Mouse (Mus musculus): Measurements from ENCODE around the gene Tmem164. TPM values are rescaled to one million over a fixed set of nuclear protein-coding genes. Genes with fewer than 3 reads are reported as not detected.
"Not testable (repeated sequence)": the region's sequence is repeated elsewhere in the genome, so short reads cannot be mapped to it uniquely, and the experiment has no call there.

The Tmem164 gene
- 10 to 100 TPM; 52.2 to 69.6 TPM for total RNA-seq (2021)

DNA sequence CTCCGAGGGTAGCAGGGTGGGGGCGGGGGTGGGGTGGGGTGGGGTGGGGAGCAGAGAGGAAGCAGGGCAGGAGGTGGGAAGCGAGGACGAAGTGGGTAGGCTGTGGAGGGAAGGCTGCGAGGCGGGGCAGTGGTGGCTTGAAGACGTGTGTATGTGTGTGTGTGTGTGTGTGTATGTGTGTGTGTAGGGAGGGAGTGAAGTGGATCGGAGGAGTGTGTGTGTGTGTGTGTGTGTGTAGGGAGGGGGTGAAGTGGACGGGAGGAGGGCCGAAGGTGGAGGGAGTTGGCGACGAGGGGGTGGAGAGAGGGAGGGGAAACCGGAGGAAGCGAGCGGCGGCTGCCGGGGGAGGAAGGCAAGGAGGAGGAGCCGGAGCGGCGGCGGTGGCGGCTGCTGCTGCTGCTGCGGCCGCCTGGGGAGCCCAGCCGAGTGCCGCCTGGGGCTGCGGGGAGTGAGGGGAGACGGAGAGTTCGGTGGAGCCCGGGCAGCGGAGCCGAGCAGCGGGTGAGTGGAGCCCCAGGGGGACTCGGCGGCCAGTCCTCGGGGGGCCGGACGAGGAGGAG, at the start of gene Tmem164:
Gene Tmem164 (plus strand): TSS at position 351 of the 560 bp plus-strand sequence.
- peak; percentile 81 for DNase-seq

DNA sequence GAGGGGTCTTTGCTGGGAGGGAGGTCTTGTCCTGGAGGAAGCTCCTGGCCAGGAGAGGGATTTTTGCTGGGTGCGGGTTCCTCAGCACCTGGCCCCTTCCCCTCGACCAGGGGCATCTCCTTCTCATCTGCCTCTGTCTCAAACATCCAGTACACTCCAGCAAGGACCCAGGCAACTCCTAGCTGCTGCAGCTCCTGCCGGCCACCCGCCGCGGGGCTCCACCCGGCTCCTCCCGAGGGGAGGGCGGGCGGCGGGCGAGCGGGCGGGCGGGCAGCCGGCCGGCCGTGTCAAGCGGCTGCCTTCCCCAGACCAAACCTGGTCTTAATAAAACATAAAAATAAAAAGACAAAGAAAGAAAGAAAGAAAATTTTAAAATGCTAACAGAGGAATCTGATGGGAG, 48.2 kb upstream of the Tmem164 start:
- DNase-seq: not testable (repeated sequence)

DNA sequence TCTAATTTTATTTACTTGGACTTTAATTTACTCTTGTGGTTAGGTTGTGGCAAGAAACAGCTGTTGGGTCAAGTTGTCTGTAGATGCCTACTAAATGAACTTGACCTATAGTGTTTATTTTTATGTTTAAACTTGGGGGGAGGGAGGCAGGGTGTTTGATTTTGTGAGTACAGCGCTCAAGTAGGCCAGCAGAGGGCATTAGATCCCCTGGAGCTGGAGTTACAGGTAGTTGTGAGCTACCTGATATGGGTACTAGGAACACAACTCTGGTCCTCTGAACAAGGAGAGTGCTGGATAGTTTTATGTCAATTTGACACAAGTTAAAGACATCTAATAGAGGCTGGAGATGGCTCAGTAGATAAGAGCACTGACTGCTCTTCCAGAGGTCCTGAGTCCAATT, 34.0 kb upstream of the Tmem164 start:
- no peak for DNase-seq

DNA sequence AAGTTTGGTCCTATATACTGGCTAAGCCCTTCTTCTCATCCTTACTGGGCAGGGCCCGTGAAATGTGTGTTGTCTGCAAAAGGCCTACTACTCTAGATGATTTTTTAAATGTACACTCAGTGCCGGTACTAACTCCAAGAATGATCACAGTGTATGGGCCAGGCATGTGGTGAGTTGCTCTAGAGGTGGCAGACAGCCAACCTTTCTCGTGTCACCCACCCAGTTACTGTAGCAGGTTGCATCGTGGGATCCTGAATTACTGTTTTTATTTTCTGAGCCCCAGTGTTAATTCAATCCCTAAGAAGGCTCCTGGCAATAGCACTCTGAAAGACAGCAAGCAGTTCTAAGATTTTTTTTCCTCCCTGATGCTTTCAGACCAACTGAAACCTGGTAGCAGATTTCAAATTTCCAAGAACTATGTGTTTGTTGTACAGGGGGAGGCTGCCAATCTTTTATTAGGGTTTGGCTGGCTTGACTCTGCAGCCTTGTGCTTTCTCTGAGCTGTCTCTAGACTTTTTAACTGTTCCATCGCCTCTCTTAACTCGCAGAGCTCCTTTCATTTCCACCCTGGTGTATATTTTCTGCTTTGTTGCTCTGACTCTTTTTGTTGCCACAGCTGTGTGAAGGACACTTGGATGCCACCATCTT, 31.0 kb upstream of the Tmem164 start:
- DNase-seq: no peak

DNA sequence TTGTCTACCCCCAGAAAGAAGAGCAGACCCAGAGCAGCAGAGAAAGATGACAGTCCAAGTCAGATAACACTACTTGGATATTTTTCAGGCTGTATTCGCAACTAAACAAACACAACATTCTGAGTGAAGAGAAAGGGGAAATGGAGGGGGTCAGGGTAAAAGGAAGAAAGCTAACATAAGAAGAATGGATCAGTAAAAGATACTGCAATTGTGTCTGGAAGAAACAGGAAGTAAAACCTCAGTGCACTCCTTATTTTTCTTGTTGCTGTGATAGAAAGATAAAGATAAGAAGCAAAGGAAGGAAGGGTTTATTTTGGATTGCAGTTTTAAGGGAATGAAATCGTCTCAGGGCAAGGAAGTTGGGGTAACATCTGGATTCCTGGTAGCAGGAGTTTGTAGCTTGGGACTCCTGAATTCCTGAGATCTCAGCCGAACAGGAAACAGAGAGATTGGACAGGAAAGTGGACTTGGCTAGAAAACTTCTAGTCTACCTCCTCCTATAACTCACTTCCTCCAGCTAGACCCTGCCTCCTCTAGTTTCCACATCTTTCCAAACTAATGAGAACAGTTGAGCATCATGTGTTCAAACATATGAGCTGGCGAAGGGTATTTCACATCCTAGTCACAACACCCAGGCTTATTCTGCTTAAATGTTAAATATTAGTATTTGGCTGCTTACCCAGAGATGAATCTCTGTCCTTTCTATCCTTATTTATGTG, 16.3 kb upstream of the Tmem164 start:
- DNase-seq: no peak

DNA sequence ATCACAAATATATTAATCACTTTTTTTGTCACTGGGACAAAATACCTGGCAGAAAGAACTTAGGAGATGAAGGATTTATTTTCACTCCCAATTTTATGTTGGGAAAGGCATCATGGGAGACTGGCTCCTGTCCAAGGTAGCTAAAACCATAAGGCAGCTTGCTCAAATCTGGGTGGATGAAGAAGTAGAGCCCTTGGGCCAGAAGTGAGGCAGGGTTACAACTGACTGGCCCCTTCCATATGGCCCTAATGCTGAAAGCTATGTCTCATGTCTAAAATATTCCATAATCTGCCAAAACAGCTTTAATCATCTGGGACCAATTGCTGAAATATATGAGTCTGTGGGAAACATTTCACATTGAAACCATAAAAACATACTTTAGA, 15.8 kb upstream of the Tmem164 start:
- no peak for DNase-seq

DNA sequence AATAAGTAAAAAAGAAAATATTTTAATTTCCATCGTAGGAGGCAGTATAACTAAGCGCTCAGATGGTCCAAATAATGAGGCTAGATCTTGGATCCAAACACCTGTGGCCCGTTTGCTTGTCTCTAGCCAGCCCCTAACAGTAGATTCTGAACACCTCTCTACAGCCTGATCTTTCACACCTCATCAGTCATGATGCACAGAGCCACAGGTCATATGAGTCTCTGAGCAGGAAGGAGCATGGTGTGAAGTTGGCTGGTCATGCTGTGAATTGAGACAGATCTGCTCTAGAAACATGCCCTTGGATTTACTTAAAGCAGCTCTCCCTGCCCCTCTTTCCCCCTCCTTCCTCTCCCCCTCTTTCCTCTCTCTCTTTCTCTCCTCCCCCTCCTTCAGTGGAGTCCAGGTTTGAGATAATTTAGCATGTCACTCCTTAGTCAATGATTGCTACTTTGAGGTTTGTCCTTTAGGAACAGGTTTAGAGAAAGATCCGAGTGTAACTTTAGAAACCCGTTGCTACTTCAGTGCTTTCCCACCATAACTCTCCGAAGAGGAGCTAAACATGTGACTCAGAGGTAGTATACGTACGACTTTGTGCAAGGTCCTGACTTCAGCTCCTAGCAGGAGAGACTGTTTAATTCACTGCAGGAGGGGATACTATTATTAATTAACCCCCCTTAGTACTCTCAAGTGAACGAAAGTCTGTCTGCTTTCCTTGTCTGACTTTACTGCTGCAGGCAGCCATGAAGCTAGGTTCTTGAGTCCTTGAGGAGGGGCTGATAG, 11.7 kb upstream of the Tmem164 start:
- no peak for DNase-seq

DNA sequence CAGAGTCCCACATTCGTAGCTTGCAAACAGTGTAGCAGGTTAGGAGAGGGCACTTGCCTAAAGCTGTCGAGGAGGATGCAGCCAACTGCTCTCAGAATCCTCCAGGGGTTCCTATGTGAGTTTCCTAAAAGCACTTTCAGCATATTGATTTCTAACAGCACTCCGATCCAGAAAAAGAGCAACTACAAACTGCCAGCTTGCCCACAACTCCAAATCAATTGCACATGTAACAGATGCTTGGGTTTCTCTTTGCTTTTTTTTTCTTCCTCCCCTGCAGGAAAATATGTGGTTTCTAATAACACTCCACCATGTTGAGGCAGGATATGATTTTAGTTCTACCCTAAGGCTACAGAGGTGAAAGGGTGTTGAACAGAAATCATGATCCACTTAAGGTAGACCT, 11.1 kb upstream of the Tmem164 start:
- no peak for DNase-seq

DNA sequence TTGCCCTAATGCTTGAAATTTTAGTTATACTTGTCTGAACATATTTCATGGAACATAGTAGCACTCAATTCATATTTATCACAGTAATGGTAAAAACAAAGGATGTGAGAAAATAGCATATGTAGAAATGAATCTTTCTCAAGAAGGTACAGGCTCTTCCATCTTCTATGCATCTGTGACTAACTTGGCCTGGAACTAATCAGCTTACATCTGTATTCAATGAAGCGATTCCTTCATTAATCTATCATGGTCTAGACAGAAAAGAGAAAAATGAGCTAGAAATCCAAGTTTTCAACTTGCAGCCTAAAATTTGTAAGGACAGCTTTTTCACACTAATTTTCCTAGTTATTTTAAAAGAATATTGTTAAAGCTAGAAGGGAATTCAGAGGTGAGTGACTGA, 10.1 kb upstream of the Tmem164 start:
- no peak for DNase-seq

DNA sequence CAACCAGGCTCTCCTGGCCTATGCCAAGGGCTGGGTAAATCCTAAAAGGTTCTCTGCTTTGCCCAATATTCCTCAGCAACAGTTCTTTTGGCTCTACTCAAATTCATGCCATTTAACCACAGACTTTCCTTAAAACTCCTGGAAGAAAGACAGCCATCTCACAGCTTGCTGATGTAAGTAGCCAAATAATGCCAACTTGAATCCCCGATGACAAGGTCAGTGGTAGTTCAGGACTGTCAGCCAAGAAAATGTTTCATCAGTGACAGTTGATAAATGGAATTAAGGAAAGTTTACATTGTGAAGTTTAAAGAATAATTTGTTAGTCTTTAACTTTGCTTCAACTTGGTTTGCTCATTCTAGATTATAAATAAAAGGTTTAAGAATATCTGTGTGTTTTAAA, 8.5 kb upstream of the Tmem164 start:
- DNase-seq: no peak

DNA sequence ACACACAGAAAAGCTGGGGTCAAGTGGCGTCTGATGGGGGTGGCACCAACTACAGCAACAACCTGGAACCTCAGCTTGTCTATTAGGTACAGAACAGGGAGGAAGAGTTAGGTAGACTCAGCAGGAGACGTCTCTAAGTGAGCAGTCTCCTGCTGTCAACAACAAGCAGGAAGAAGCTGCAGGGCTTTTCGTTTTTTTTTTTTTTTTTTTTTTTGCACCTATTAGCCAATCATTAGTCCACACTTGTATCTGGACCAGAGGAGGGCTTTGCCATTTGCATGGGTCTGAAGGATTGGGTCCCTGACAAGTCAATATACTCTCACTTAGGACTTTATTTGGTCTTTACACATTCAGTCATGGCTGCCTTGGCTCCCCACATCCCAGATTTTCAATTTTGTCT, 4.0 kb upstream of the Tmem164 start:
- no peak for DNase-seq

DNA sequence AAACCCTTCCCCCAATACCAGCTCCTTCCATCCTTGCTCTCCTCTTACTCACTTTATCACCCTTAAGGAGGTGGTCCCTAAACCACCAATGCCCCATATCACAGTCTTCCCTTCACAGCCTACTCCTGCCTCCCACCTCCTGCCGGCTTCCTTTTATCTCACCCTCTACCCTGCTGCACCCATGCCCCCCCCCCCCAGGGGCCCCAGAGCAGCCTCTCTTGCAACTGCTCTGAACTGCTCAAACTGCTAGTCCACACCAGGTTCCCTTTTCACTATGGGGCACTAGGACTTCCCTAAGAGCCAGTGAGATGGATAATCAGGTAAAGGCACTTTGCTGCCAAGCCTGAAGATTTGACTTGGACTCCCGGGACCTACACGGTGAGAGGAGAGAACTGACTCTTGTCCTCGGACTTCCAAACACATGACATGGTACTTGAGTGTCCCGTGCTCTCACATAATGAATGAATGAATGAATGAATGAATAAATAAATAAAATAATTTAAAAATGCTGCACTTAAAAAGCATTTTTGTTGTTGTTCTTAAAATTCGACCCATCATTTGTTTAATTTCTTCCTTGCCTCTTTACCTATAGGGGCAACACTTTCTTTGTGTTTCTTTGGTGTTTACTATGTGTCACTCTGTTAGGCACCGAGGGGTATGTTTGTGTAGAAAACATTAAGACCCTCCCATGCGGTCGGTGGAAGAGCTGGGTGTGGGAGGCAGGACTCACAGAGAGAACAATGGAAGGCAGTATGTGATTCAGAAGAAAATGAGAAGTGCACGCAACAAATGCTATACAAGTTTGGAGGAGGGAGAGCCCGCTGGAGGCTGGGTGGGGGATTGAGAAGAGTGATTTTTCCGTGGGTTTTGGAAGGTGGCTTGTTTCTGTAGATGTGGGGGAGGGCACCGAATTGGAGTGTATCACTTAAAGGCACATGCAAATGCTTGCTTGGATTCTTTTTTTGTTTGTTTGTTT, 2.4 kb upstream of the Tmem164 start:
- DNase-seq: no peak

DNA sequence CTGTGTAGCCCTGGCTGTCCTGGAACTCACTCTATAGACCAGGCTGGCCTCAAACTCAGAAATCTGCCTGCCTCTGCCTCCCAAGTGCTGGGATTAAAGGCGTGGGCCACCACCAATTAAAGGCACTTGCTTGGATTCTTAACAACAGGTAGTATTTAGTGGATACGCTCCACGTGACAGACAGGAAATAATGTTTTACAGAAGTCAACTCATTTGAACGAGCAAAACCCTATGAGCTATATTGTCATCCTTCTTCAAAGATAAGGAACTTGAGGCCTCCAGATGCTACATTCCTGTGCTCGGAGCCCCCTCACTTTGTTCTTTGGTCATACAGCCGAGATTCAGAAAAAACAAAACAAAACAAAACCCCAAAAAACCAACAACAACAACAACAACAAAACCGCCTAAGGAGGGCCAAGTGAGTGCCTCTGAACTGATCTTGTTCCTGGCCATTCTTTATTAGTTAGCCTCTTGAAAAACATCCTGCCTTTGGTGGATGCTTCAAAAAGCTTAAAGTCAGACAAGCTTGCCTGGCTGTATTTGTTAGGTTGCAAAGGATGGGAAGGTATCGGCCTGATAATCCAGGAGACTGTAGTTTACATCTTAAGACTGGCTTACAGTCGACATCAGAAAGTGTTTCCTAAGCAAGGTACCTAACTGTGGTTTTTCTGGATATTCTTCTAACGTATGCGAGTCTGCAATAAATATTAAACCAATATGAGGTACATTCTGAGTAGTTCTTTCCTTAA, 1.5 kb upstream of the Tmem164 start:
- no peak for DNase-seq

DNA sequence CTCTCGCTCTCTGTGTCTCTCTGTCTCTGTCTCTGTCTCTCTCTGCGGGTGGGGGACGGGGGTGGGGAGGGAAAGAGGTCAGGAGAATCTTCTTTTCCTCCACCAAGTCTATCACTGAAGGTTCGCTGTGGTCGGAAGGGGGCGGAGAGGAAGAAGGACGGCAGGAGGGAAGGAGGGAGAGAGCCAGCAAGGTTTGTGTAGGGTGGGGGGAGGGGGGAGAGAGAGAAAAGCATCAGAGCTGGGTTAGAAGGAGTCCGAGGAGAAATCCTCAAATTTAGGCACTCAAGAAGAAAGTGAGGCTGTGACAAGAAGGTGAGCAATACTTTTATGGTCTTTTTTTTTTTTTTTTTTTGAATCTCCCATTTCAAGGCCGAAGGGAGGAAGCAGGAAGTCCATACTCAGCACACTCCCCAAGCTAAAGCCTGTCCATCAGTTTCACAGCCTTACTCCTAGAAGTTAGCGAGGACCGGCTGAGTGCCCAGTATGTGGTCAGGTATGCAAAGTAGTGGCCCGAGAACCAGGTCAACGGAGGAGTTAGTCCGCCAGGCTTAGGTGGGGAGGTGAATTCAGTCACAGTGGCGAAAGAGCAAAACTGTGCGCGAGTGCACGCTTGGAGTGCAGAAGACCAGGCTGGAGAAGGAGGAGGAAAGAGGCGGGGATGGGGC, 683 bp upstream of the Tmem164 start:
- peak; percentile 12 for DNase-seq

DNA sequence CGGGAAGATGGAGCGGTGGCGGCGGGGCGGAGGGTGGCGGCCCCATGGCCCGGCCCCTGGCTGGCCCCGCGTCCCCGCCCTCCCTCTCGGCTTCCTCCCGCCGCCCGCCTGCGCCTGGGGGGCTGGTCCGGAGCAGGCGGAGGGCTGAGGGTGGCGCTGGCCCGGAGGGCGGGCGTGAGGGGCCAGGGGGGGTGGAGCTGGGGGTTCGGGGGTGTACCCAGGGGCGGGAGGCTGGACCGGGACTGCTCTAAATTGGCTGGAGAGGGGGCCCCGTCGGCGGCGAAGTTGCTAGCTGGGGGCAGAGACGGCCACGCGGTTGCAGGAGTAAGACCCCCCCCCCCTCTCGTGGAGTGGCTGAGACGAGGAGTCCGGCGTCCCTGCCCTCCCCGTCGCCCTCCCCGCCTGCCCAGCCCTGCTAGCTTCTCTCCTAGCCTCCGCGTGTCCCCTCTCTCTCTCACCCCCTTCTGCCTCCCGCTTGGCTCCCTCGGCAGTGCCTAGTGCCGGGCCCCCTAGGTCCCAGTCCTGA, 473 bp downstream of the Tmem164 start:
- DNase-seq: peak; percentile 71

DNA sequence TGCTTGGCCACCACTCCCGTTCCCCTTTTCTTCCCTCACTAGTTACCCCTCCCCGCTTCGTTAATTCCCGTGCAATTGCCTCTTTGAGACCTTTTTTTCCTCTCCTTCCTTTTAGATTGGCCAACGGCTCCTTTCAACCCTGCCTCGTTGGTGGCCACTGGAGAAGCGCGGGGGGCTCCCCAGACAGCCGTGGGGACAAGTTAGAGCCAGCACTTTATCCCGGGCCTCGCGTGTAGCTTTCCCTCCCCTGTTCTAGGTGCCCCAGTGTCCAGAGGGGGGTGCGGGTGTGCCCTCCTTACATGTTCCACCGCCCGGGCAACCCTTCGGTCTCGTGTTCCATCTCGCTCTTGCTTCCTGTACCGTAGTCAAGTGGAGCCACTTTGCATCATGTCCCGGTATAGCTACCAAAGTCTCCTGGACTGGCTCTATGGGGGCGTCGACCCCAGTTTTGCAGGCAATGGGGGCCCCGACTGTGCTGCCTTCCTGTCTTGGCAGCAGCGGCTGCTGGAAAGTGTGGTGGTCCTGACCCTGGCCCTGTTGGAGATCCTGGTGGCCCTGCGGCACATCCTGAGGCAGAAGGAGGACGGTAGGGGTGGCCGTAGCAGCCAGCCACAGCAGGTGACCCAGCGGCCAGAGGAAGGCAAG, 1.1 kb downstream of the Tmem164 start:
- DNase-seq: peak; percentile 36

DNA sequence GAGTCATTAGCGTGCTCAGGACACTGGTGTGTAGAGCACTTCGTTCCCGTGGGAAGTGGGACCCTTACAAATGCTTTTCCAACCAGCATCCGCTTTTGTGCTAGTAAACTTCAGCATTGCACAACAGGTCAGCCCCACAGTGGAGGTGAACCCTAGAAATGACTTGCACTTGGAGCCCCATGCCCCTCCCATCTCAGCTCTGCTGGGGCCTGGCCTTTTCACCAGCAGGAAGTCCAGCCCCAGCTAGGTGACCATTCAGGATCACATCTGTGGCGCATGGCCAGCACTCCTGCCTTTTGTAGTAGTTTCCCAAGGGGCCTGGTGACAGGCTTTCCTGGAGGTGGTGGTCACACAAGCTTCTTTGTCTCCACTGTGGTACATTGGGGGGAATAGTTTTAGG, 1.8 kb downstream of the Tmem164 start:
- peak; percentile 40 for DNase-seq

DNA sequence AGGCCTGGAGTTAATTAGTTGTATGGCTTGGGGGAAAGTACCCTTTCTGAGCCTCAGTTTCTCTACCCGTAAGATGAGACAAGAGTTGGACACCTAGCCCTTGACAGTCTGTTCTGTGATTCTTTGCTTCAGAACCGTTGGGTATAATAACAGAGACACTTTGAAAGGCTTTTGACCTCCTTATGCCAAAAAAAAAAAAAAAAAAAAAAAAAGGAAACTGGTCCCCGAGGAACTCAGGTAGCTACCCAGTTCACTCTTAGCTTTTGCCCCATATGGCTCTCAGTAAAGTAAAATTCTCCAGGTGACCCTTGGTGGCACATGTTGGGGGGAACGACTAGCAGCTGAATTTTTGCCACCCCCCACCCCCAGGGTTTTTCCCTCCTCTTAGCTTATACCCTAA, 3.5 kb downstream of the Tmem164 start:
- DNase-seq: no peak

DNA sequence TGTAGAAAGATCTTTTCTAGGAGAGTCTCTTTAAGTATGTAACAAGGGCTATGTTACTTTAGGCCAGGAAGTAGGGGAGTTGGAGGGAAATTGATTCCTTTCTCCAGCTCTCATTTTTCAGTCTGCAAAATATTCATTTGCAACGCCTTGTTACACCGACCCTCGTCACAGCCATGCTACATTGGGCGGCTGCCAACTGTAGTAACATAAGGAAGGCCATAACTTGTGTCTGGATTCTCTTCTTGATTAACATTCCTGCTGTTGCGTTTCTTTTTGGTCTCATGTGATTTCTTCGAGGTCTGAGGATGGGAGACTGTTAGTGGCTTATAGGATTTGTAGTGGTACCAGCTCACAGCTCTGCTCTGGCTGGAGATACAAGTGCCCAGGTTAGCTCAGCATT, 4.5 kb downstream of the Tmem164 start:
- DNase-seq: peak; percentile 25

DNA sequence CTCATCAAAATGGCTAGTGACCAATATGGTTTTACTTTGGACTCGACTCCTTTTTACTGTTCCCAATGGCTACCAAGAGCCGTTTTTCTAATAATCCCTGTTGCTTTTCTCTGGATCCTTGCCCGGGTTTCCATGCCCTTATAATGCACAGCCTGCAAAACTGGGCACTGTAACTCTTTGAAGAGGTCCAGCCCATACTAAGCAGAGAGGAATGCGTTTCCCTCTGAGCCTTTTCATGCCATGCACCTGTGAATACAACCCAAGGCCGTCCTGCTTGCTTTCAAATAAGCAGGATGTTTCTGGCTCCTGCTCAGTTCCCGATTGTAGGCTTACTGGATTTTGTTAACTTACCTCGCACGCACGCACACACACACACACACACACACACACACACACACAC, 7.3 kb downstream of the Tmem164 start:
- no peak for DNase-seq

All from heart, postnatal 4 days (tissue).